Mouse (Mus musculus) layer of hippocampus, adult 9-11 months (tissue): ENCODE data around the gene Lpin1.
A peak's percentile ranks its signal among the peaks of the same experiment; 100 is the strongest.

ENCODE experiments used
- DNase-seq: peaks from one replicate; pipeline ENCODE4 v3.0.0; 2022

The Lpin1 gene

GRCm38 (mm10) chr12:16618512-16619274, 7.9 kb upstream of the Lpin1 start:
- DNase-seq = peak; percentile 80

- DNase-seq = no peak
These were observed 5.0 kb upstream of the Lpin1 start for GRCm38 (mm10) chr12:16615738-16616137.

- no peak for DNase-seq
These were observed 3.8 kb upstream of the Lpin1 start for GRCm38 (mm10) chr12:16614556-16614955.

GRCm38 (mm10) chr12:16605624-16606023, 5.1 kb downstream of the Lpin1 start:
- DNase-seq = no peak

GRCm38 (mm10) chr12:16602271-16602670, 8.5 kb downstream of the Lpin1 start:
- no peak for DNase-seq

- no peak for DNase-seq
These were observed 10.4 kb downstream of the Lpin1 start for GRCm38 (mm10) chr12:16600374-16600773.

- DNase-seq = no peak
These were observed 11.4 kb downstream of the Lpin1 start for GRCm38 (mm10) chr12:16599359-16599758.

GRCm38 (mm10) chr12:16593761-16594160, 17.0 kb downstream of the Lpin1 start:
- DNase-seq = no peak

GRCm38 (mm10) chr12:16593014-16593413, 17.8 kb downstream of the Lpin1 start:
- DNase-seq = no peak

GRCm38 (mm10) chr12:16592451-16592850, 18.3 kb downstream of the Lpin1 start:
- no peak for DNase-seq

- DNase-seq = peak; percentile 77
These were observed 19.1 kb downstream of the Lpin1 start for GRCm38 (mm10) chr12:16591453-16592200.

GRCm38 (mm10) chr12:16589966-16590365, 20.8 kb downstream of the Lpin1 start:
- DNase-seq = no peak

GRCm38 (mm10) chr12:16589204-16589949, 21.4 kb downstream of the Lpin1 start:
- DNase-seq = peak; percentile 92

GRCm38 (mm10) chr12:16588396-16589042, 22.2 kb downstream of the Lpin1 start:
- DNase-seq = peak; percentile 69

GRCm38 (mm10) chr12:16587767-16588166, 23.0 kb downstream of the Lpin1 start:
- no peak for DNase-seq

- no peak for DNase-seq
These were observed 23.7 kb downstream of the Lpin1 start for GRCm38 (mm10) chr12:16587111-16587510.

- no peak for DNase-seq
These were observed 25.8 kb downstream of the Lpin1 start for GRCm38 (mm10) chr12:16584964-16585363.

- DNase-seq = no peak
These were observed 26.6 kb downstream of the Lpin1 start for GRCm38 (mm10) chr12:16584035-16584682.

GRCm38 (mm10) chr12:16583313-16583712, 27.5 kb downstream of the Lpin1 start:
- no peak for DNase-seq

- no peak for DNase-seq
These were observed 30.5 kb downstream of the Lpin1 start for GRCm38 (mm10) chr12:16580306-16580705.

GRCm38 (mm10) chr12:16577665-16578233, 33.0 kb downstream of the Lpin1 start:
- peak; percentile 66 for DNase-seq

- DNase-seq = no peak
These were observed 39.5 kb downstream of the Lpin1 start for GRCm38 (mm10) chr12:16571278-16571677.
